Mouse (Mus musculus): Measurements from ENCODE around the gene Pde6d. TPM values are rescaled to one million over a fixed set of nuclear protein-coding genes. Genes with fewer than 3 reads are reported as not detected.

The Pde6d gene
- polyA plus RNA-seq, 1 experiment from 2014 or later = 42.6 TPM

DNA sequence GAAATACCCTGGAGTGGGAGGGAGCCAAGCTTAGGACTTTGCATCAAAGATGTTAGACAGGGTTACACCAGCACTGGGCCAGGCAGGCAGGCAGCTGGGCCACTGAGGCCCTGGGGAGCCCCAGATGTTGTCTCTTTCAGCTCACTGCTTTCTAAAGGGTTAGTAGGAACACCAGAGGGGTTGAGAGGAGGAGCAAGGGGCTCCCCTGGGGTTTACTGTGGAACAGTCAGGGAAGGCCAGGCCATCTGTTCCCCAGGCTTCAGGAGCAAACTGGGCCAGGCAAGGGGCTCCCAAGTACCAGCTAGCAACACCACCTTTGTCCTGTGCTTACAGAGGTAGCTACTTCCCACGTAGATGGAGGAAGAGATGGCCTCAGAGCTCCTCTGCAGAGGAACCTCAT is 83.8 kb downstream of the Pde6d start:
- Histone ChIP-seq H3K4me3 (ENCODE audit: low read depth, low read length) (no peak overlapping the region), H3K9me3 (ENCODE audit: control insufficient read depth) (no peaks in the 10 kb centered on the region), H3K36me3 (ENCODE audit: control insufficient read depth, insufficient read depth) (no peaks in the 10 kb centered on the region), H3K27me3 (replicated peaks; ENCODE audit: control insufficient read depth, insufficient read depth, low read length) (no peaks in the 10 kb centered on the region), H3K9ac (ENCODE audit: low read depth, low read length) (no peak overlapping the region), H3K4me2 (replicated peaks; ENCODE audit: low read depth) (no peak overlapping the region), H3K27ac (ENCODE audit: low read depth, low read length) (peak overlapping the region; percentile 52), H3K4me1 (replicated peaks; ENCODE audit: control insufficient read depth, insufficient read depth, low read length) (peaks cover 13% of the 10 kb centered on the region)
- WGBS = 36% methylated on average over 1 of the region's 1 CpGs
- TF ChIP-seq CTCF (IDR thresholded peaks at IDR 0.05; ENCODE audit: low read depth) = no peak
- ATAC-seq = no peak

GRCm38 (mm10) chr1:86497986-86498385 is 84.4 kb downstream of the Pde6d start:
- H3K4me3 ChIP-seq (ENCODE audit: low read depth, low read length) = no peak overlapping the region
- peaks cover 13% of the 10 kb centered on the region for H3K4me1 ChIP-seq (replicated peaks; ENCODE audit: control insufficient read depth, insufficient read depth, low read length)
- 30% methylated on average over 3 of the region's 3 CpGs for WGBS
- no peak overlapping the region for H3K9ac ChIP-seq (ENCODE audit: low read depth, low read length)
- no peaks in the 10 kb centered on the region for H3K36me3 ChIP-seq (ENCODE audit: control insufficient read depth, insufficient read depth)
- no peaks in the 10 kb centered on the region for H3K9me3 ChIP-seq (ENCODE audit: control insufficient read depth)
- H3K4me2 ChIP-seq (replicated peaks; ENCODE audit: low read depth) = no peak overlapping the region
- TF ChIP-seq CTCF (IDR thresholded peaks at IDR 0.05; ENCODE audit: low read depth) = no peak
- no peaks in the 10 kb centered on the region for H3K27me3 ChIP-seq (replicated peaks; ENCODE audit: control insufficient read depth, insufficient read depth, low read length)
- H3K27ac ChIP-seq (ENCODE audit: low read depth, low read length) = peak overlapping the region; percentile 68; the same call in 1 of the 2 replicates
- peak; percentile 49 for ATAC-seq

DNA sequence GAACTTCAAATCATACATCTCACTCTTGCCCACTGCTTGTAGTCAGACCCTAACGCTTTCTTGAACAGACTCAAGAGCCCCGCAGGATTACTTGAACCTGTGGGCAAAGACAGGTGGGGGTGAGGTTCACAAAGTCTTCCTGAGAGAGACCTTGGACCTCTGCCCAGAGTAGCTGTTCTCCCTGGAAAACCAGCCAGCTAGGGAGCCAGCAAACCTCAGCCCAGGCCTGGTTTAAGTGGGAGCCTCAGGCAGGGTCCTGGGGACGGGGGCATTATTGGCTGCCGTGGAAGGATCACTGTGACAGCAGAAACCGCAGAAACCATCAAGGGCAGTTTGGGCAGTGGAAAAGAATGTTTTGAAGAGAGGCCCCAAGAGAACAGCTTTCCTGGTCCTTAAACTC is 85.1 kb downstream of the Pde6d start:
- peaks cover 14% of the 10 kb centered on the region for H3K4me1 ChIP-seq (replicated peaks; ENCODE audit: control insufficient read depth, insufficient read depth, low read length)
- no peaks in the 10 kb centered on the region for H3K36me3 ChIP-seq (ENCODE audit: control insufficient read depth, insufficient read depth)
- WGBS = 43% methylated on average over 5 of the region's 5 CpGs
- no peak for ATAC-seq
- TF ChIP-seq CTCF (IDR thresholded peaks at IDR 0.05; ENCODE audit: low read depth) = no peak
- H3K27me3 ChIP-seq (replicated peaks; ENCODE audit: control insufficient read depth, insufficient read depth, low read length) = no peaks in the 10 kb centered on the region
- no peak overlapping the region for H3K4me2 ChIP-seq (replicated peaks; ENCODE audit: low read depth)
- H3K27ac ChIP-seq (ENCODE audit: low read depth, low read length) = peak overlapping the region; percentile 68
- H3K4me3 ChIP-seq (ENCODE audit: low read depth, low read length) = no peak overlapping the region
- H3K9me3 ChIP-seq (ENCODE audit: control insufficient read depth) = no peaks in the 10 kb centered on the region
- no peak overlapping the region for H3K9ac ChIP-seq (ENCODE audit: low read depth, low read length)

GRCm38 (mm10) chr1:86496340-86496739 is 86.1 kb downstream of the Pde6d start:
- no peak overlapping the region for H3K9ac ChIP-seq (ENCODE audit: low read depth, low read length)
- 86% methylated on average over 4 of the region's 4 CpGs for WGBS
- H3K4me2 ChIP-seq (replicated peaks; ENCODE audit: low read depth) = no peak overlapping the region
- H3K27me3 ChIP-seq (replicated peaks; ENCODE audit: control insufficient read depth, insufficient read depth, low read length) = no peaks in the 10 kb centered on the region
- no peak overlapping the region for H3K4me3 ChIP-seq (ENCODE audit: low read depth, low read length)
- H3K36me3 ChIP-seq (ENCODE audit: control insufficient read depth, insufficient read depth) = no peaks in the 10 kb centered on the region
- H3K9me3 ChIP-seq (ENCODE audit: control insufficient read depth) = no peaks in the 10 kb centered on the region
- H3K4me1 ChIP-seq (replicated peaks; ENCODE audit: control insufficient read depth, insufficient read depth, low read length) = peaks cover 21% of the 10 kb centered on the region
- no peak for ATAC-seq
- no peak for TF ChIP-seq CTCF (IDR thresholded peaks at IDR 0.05; ENCODE audit: low read depth)
- H3K27ac ChIP-seq (ENCODE audit: low read depth, low read length) = no peak overlapping the region

GRCm38 (mm10) chr1:86493783-86494182 is 88.6 kb downstream of the Pde6d start:
- ATAC-seq = no peak
- Histone ChIP-seq H3K27me3 (replicated peaks; ENCODE audit: control insufficient read depth, insufficient read depth, low read length) (no peaks in the 10 kb centered on the region), H3K4me2 (replicated peaks; ENCODE audit: low read depth) (no peak overlapping the region), H3K36me3 (ENCODE audit: control insufficient read depth, insufficient read depth) (no peaks in the 10 kb centered on the region), H3K27ac (ENCODE audit: low read depth, low read length) (no peak overlapping the region), H3K4me3 (ENCODE audit: low read depth, low read length) (no peak overlapping the region), H3K9ac (ENCODE audit: low read depth, low read length) (no peak overlapping the region), H3K9me3 (ENCODE audit: control insufficient read depth) (no peaks in the 10 kb centered on the region), H3K4me1 (replicated peaks; ENCODE audit: control insufficient read depth, insufficient read depth, low read length) (peaks cover 20% of the 10 kb centered on the region)
- 92% methylated on average over 3 of the region's 3 CpGs for WGBS
- no peak for TF ChIP-seq CTCF (IDR thresholded peaks at IDR 0.05; ENCODE audit: low read depth)

Other genes starting within 250 kb of the Pde6d start
- 172 and 188 TPM in 2 replicates for gene Ncl, start 223.2 kb downstream of the Pde6d start, polyA plus RNA-seq (2015; fragmentation: Nextera tagmentation; extraction: Ambion mirVana)
- gene Nmur1, start 156.4 kb downstream of the Pde6d start, polyA plus RNA-seq (2015; fragmentation: Nextera tagmentation; extraction: Ambion mirVana) = 4.3 and 4.5 TPM in 2 replicates
- not detected in 2 replicates for gene Tex44, start 156.3 kb downstream of the Pde6d start, polyA plus RNA-seq (2015; fragmentation: Nextera tagmentation; extraction: Ambion mirVana)
- gene Ptma, start 55.9 kb downstream of the Pde6d start, polyA plus RNA-seq (2015; fragmentation: Nextera tagmentation; extraction: Ambion mirVana) = 1,008 and 1,098 TPM in 2 replicates
- 14.2 and 15.7 TPM in 2 replicates for gene Cops7b, start 275 bp upstream of the Pde6d start, polyA plus RNA-seq (2015; fragmentation: Nextera tagmentation; extraction: Ambion mirVana)
- gene Nppc, start 87.9 kb upstream of the Pde6d start, polyA plus RNA-seq (2015; fragmentation: Nextera tagmentation; extraction: Ambion mirVana) = 0.30 and 0.38 TPM in 2 replicates
- gene Dis3l2, start 121.2 kb upstream of the Pde6d start, polyA plus RNA-seq (2015; fragmentation: Nextera tagmentation; extraction: Ambion mirVana) = 11.7 and 12.5 TPM in 2 replicates